Mouse (Mus musculus) liver, embryonic 15.5 days (tissue): ENCODE measurements around the gene Grhpr. TPM values are rescaled to one million over a fixed set of nuclear protein-coding genes. Genes with fewer than 3 reads are reported as not detected.
"Not testable (repeated sequence)": the region's sequence is repeated elsewhere in the genome, so short reads cannot be mapped to it uniquely, and the experiment has no call there.

Experiments
- ATAC-seq: fragments of 200-750 bp; cut with Nextera tagmentation; 2 replicates; pipeline ENCODE4 v1.8.0; 2017; ENCODE audit warnings: moderate number of reproducible peaks, mild to moderate bottlenecking, moderate library complexity; ENCODE audit not compliant: insufficient read depth
- H3K27ac ChIP-seq: fragments of 300-500 bp; sonication (generic); replicated peaks from 2 replicates; pipeline ENCODE4 v1.5.1; 2015; ENCODE audit warnings: mild to moderate bottlenecking, inconsistent platforms
- H3K27me3 ChIP-seq: fragments of 300-500 bp; sonication (generic); 2 replicates; pipeline ENCODE4 v1.6.1; 2015; ENCODE audit warnings: mild to moderate bottlenecking, inconsistent platforms
- H3K36me3 ChIP-seq: fragments of 300-500 bp; sonication (generic); replicated peaks from 2 replicates; pipeline ENCODE4 v1.6.1; 2015; ENCODE audit warnings: moderate library complexity, mild to moderate bottlenecking, inconsistent platforms
- H3K4me1 ChIP-seq: fragments of 300-500 bp; sonication (generic); replicated peaks from 2 replicates; pipeline ENCODE4 v1.6.1; 2015; ENCODE audit warnings: inconsistent platforms
- H3K4me2 ChIP-seq: fragments of 300-500 bp; sonication (generic); 2 replicates; pipeline ENCODE4 v1.6.1; 2015; ENCODE audit warnings: moderate library complexity, mild to moderate bottlenecking, inconsistent platforms
- H3K4me3 ChIP-seq: fragments of 300-500 bp; sonication (generic); replicated peaks from 2 replicates; pipeline ENCODE4 v1.5.1; 2015; ENCODE audit warnings: mild to moderate bottlenecking, inconsistent platforms
- H3K9ac ChIP-seq: fragments of 300-500 bp; sonication (generic); 2 replicates; pipeline ENCODE4 v1.6.1; 2015; ENCODE audit warnings: moderate library complexity, mild to moderate bottlenecking, inconsistent platforms
- H3K9me3 ChIP-seq: fragments of 300-500 bp; sonication (generic); replicated peaks from 2 replicates; pipeline ENCODE4 v1.6.1; 2016; ENCODE audit warnings: inconsistent platforms
- WGBS: fragments of 180-500 bp; shearing (Covaris S2); methylation state at CpG from one replicate; pipeline ENCODE4 v1.1.7; 2015; ENCODE audit warnings: mixed read lengths; ENCODE audit not compliant: insufficient replicate concordance; 5-methylcytosine and 5-hydroxymethylcytosine counted together
- polyA plus RNA-seq: library from polyadenylated mRNA; unstranded; fragments of >200 nt; fragmentation: Nextera tagmentation; extraction: Ambion mirVana; gene quantifications from 2 replicates; pipeline ENCODE4 v1.2.1, GENCODE M21; 2015

Gene Grhpr
- polyA plus RNA-seq, 1 experiment from 2014 or later: 125 TPM

DNA sequence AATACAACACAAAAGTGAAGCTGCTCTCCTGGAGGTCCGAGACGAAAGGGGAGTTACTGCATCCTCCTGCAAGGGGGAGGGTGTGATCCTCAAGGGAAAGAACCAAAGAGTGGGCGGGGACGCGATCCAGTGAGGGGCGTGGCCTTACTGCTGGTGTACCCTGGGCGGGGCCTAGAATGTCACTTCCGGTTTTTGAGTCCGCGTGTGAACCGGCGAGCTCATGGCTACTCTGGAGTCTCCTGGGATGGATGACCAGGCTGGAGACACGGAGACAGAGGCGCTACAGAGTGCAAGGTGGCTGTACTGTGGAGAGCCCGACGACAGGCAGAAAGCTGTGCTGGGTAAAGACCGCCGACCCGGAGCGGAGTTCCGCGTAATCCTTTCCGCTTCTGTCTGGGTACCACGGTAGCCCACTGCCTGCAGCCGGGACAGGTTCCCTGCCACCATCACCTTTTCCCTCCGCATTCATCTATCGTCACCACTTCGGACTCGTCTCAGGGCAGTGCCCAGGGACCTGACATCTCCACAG, 37.3 kb downstream of the Grhpr start, which contains the start of gene Polr1e:
Gene Polr1e (plus strand): TSS at position 132 of the 529 bp plus-strand sequence.
- H3K27me3 ChIP-seq: no peaks in the 10 kb centered on the region
- H3K4me3 ChIP-seq: peak within 1 kb of the TSS; percentile 80
- no peak within 1 kb of the TSS for H3K27ac ChIP-seq
- H3K9me3 ChIP-seq: no peaks in the 10 kb centered on the region
- peak; percentile 75 for ATAC-seq
- H3K9ac ChIP-seq: peak within 1 kb of the TSS; percentile 66
- H3K36me3 ChIP-seq: 0 out of 2 replicates have a peak, but pooled peaks cover 7% of the 10 kb centered on the region
- H3K4me2 ChIP-seq: peak within 1 kb of the TSS; percentile 95
- WGBS: under 1% methylated on average over 29 of the region's 29 CpGs
- peaks cover 35% of the 10 kb centered on the region for H3K4me1 ChIP-seq

DNA sequence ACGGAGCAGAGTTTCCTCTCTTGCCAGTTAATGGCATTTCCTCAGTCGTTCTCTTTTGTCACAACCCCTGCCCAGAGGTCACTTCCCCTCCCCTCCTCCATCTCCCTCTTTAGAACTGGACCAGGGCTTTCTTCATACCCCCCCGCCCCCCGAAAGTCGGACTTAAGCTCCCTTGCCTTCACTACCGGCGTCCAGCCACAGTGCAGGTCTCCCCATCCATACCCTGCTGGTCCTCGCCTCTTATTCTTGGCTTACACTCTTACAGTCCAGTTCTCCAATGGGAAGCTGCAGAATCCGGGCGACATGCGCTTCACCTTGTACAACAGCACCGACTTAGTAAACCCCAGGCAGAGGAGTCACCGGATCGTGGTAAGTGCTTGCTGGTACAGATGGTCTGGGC, 37.8 kb downstream of the Grhpr start:
- H3K4me1 ChIP-seq: peaks cover 30% of the 10 kb centered on the region
- no peaks in the 10 kb centered on the region for H3K9me3 ChIP-seq
- peak; percentile 17; the same call in 1 of the 2 replicates for ATAC-seq
- WGBS: under 1% methylated on average over 14 of the region's 14 CpGs
- H3K27me3 ChIP-seq: no peaks in the 10 kb centered on the region
- peak overlapping the region; percentile 80 for H3K4me3 ChIP-seq
- peak overlapping the region; percentile 66 for H3K9ac ChIP-seq
- 0 out of 2 replicates have a peak, but pooled peaks cover 12% of the 10 kb centered on the region for H3K36me3 ChIP-seq
- no peak overlapping the region for H3K27ac ChIP-seq
- H3K4me2 ChIP-seq: peak overlapping the region; percentile 95

DNA sequence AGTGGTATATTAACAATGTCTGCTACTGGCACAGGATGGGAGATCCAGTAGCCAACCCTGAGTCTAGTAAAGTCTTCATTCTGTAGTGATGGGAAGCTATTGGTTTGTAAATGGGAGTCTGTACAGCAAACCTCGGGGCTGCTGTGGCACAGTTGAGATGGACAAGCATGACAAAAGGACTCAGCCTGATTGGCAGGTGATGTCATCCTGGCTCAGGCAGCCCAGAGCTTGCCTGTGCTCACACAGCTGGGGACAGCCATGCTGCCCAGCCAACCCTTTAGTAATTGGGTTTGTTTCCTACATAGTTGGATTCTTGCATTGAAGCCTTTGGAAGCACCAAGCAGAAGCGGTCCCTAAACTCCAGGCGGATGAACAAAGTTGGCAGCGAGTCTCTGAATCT, 45.3 kb downstream of the Grhpr start:
- H3K36me3 ChIP-seq: peaks cover 26% of the 10 kb centered on the region
- 91% methylated on average over 4 of the region's 4 CpGs for WGBS
- H3K9ac ChIP-seq: no peak overlapping the region
- H3K27ac ChIP-seq: no peak overlapping the region
- H3K4me2 ChIP-seq: no peak overlapping the region
- H3K4me1 ChIP-seq: no peaks in the 10 kb centered on the region
- H3K9me3 ChIP-seq: no peaks in the 10 kb centered on the region
- no peak for ATAC-seq
- H3K4me3 ChIP-seq: no peak overlapping the region
- H3K27me3 ChIP-seq: no peaks in the 10 kb centered on the region

DNA sequence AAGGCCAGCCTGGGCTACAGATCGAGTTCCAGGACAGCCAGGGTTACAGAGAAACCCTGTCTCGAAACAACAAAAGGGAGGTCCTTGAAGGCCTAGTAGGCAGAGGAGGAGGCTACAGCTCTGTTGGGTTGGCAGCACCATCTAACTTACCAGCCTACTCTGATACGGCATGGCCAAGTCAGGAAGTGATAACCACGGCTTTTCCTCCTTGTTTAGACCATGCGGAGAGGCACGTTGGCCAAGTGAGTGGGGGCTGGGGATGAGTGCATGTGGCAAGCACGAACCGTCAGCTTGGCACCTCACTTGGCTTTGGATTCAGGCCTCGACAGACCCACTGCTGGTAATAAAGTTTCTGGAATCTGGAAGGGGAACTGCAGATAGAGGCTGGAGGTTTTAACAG, 51.4 kb downstream of the Grhpr start:
- no peak overlapping the region for H3K4me2 ChIP-seq
- no peak overlapping the region for H3K9ac ChIP-seq
- H3K27ac ChIP-seq: no peak overlapping the region
- no peak overlapping the region for H3K4me3 ChIP-seq
- H3K27me3 ChIP-seq: no peaks in the 10 kb centered on the region
- no peak for ATAC-seq
- 37% methylated on average over 9 of the region's 9 CpGs for WGBS
- H3K4me1 ChIP-seq: peaks cover 11% of the 10 kb centered on the region; the same call in 1 of the 2 replicates
- no peaks in the 10 kb centered on the region for H3K9me3 ChIP-seq
- H3K36me3 ChIP-seq: peaks cover 26% of the 10 kb centered on the region

DNA sequence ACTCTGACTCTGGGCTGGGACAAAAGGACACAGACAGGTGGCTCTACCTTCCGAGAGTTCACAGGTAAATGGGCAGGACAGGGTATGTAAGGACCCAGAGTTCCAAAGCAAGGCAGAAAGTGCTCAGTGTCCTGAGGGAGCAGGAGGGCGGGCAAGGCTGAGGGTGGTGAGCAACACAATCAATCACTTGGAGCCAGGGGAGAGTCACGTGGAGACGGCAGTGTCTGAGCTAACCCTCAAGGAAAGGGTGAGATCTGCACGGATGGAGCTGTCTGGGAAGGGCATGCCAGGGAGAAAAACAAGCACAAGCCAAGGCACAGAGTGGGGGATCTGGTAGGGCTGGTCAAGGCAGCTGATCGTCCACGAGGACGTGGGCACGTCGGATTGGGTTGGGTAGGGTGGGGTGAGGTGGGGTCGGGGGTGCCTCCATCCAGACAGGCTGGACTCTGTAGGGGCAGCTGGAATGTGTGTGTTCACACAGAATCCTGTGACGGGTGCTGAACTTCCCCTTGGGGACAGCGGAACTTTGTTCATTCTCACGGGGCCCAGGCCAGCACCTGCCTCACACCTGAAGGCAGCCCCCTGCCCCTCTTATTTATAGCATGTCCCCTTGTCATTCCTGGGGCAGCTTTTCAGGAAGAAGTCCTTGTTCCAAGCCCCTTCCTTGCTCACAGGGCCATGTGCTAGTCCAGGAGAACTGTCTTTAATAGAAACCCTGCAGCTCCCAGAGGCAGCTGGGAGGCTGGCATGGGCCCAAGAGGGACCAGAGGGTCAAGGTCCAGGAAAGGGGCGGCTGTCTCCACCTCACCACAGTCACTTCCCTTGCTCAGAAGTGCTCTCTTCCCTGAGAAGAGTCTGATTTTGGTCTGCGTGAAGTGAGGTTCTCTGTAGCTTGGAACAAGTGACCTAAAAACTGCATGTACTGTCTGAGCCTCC, 53.8 kb downstream of the Grhpr start:
- Histone ChIP-seq H3K4me1 (peaks cover 11% of the 10 kb centered on the region; the same call in 1 of the 2 replicates), H3K4me3 (no peak overlapping the region), H3K27ac (no peak overlapping the region), H3K27me3 (no peaks in the 10 kb centered on the region), H3K9me3 (no peaks in the 10 kb centered on the region), H3K4me2 (no peak overlapping the region), H3K36me3 (peaks cover 24% of the 10 kb centered on the region), H3K9ac (no peak overlapping the region)
- 60% methylated on average over 16 of the region's 16 CpGs for WGBS
- no peak for ATAC-seq

DNA sequence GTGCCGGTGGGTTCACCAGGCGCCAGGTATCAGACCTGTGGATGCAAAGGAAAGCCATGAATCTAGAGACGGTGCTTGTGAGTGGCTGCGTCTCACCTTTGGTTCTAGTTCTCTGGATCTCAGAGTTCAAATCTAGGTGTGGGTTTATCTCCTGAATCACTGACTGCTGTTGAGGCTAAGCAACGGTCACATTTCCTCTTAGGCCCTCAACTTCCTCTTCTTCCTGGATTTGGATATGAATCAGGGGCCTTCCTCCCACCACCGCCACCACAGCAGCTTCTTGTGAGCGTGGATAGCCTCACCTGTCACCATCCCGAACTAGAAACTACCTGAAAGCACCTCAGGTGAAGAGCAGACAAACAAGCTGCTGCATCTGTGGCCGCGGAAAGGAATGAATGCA, 54.9 kb downstream of the Grhpr start:
- 51% methylated on average over 10 of the region's 10 CpGs for WGBS
- no peaks in the 10 kb centered on the region for H3K27me3 ChIP-seq
- H3K36me3 ChIP-seq: peaks cover 14% of the 10 kb centered on the region; the same call in 1 of the 2 replicates
- no peak overlapping the region for H3K4me3 ChIP-seq
- H3K27ac ChIP-seq: no peak overlapping the region
- no peaks in the 10 kb centered on the region for H3K9me3 ChIP-seq
- H3K4me2 ChIP-seq: no peak overlapping the region
- no peak for ATAC-seq
- H3K9ac ChIP-seq: no peak overlapping the region
- peaks cover 11% of the 10 kb centered on the region; the same call in 1 of the 2 replicates for H3K4me1 ChIP-seq

DNA sequence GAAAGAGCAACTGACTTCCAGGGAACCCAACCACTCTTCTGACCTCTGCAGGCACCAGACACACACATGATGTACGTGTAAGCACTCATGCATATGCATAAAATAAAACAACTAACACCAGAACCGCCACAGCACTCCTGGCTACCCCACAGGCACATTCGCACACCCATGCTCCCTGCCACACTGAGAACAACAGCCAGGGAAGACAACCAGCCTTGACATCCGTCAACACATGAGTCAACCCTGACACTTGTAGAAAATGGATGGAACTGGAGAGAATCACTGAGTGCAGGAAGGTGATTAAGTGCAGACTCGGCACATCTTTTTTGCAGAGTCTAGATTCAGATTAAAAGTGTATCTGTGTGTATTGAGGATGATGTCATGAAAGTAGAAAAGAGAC, 55.4 kb downstream of the Grhpr start:
- no peak overlapping the region for H3K4me3 ChIP-seq
- H3K27ac ChIP-seq: no peak overlapping the region
- no peak for ATAC-seq
- WGBS: 61% methylated on average over 5 of the region's 5 CpGs
- no peaks in the 10 kb centered on the region for H3K27me3 ChIP-seq
- no peak overlapping the region for H3K9ac ChIP-seq
- no peak overlapping the region for H3K4me2 ChIP-seq
- H3K4me1 ChIP-seq: peaks cover 11% of the 10 kb centered on the region; the same call in 1 of the 2 replicates
- H3K36me3 ChIP-seq: peaks cover 14% of the 10 kb centered on the region; the same call in 1 of the 2 replicates
- no peaks in the 10 kb centered on the region for H3K9me3 ChIP-seq

DNA sequence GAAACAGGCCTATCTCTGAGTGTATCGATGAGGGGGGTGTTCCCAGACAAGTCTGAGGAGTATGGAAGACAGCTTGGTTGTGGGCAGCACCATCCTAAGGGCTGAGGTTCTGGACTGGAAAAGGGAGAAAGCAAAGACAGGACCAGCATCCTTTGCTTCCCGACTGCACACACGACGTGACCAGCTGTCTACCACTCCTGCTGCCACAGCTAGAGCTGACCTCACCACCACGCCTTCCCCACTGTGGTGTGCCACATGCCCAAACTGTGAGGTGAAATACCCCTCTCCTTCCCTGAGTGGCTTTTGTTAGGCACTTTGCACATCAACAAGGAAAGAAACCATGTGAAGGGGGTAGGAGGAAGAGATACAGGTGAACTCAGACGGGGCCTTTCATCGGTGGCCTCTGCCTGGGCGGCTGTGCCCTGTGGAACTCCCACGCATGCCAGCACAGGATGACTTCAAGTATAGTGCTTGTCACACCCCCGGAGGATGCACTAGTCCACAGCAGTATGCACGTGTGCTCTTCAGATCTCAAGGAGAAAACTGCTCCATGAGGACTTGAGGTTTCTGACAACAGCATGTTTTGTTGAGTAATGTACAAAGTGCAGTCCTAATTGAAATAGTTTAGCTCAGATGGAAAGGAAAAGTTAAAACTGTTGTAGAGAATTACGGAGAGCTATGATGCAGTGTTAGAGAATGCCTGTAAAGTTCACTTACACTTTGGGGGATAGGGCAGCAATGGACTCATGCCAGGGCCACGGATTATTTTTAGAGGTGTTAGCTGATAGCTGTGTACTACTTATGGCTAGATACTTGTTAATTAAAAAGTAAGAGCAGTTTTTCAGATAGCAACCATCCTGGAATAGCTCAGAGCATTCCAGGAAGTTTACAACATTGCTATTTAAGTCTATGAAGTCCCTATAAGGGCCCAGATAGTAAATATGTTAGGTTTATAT, 56.5 kb downstream of the Grhpr start:
- no peaks in the 10 kb centered on the region for H3K27me3 ChIP-seq
- H3K27ac ChIP-seq: no peak overlapping the region
- H3K9ac ChIP-seq: no peak overlapping the region
- no peaks in the 10 kb centered on the region for H3K9me3 ChIP-seq
- H3K4me3 ChIP-seq: no peak overlapping the region
- WGBS: 76% methylated on average over 13 of the region's 13 CpGs
- H3K4me2 ChIP-seq: no peak overlapping the region
- peaks cover 11% of the 10 kb centered on the region; the same call in 1 of the 2 replicates for H3K4me1 ChIP-seq
- H3K36me3 ChIP-seq: peaks cover 5% of the 10 kb centered on the region; the same call in 1 of the 2 replicates
- no peak for ATAC-seq

DNA sequence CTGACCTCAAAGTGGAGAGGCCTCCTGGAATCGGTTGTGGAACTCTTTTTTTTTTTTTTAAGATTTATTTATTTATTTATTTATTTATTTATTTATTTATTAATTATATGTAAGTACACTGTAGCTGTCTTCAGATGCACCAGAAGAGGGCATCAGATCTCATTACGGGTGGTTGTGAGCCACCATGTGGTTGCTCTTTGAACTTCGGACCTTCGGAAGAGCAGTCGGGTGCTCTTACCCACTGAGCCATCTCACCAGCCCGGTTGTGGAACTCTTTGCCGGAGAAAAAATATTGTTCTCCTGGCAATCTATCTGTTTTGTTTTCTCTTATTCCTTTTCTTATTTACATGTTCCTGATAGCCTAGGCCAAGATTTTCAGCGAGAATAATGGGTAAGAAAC, 57.7 kb downstream of the Grhpr start:
- H3K4me2 ChIP-seq, H3K9ac ChIP-seq, H3K27ac ChIP-seq, H3K36me3 ChIP-seq, H3K27me3 ChIP-seq, H3K4me3 ChIP-seq, H3K9me3 ChIP-seq, ATAC-seq: not testable (repeated sequence)
- WGBS: 46% methylated on average over 8 of the region's 8 CpGs
- H3K4me1 ChIP-seq: peaks cover 11% of the 10 kb centered on the region; the same call in 1 of the 2 replicates

DNA sequence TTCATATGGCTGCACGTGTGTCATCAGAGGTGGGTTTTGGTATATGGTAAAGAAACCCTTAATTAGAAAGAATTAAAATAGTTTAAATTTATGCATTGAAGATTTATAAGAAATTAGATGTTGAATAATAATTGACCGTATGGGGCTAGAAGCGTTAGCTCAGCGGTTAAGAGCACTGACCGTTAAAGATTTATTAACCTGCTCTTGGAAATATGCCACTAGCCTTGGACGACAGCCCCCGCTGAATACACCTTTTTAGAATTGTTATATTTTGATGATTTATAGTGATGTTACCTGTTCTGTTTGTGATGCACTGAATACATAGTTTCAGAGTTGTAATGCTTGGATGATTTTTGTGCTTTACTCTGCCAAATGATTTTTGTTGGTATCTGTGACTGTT, 58.4 kb downstream of the Grhpr start:
- WGBS: 82% methylated on average over 7 of the region's 7 CpGs
- not testable (repeated sequence) for H3K27me3 ChIP-seq, H3K4me2 ChIP-seq, H3K9me3 ChIP-seq, ATAC-seq, H3K4me3 ChIP-seq, H3K36me3 ChIP-seq, H3K9ac ChIP-seq, H3K27ac ChIP-seq
- peaks cover 10% of the 10 kb centered on the region; the same call in 1 of the 2 replicates for H3K4me1 ChIP-seq
